Mouse (Mus musculus) telencephalon, adult 2 months (tissue): ENCODE results near the gene Rnf227.
"Not testable (repeated sequence)": the region's sequence is repeated elsewhere in the genome, so short reads cannot be mapped to it uniquely, and the experiment has no call there.

Experiments used
- DNase-seq: peaks from one replicate; pipeline ENCODE4 v3.0.0-alpha.2; 2011; ENCODE audit warnings: low read depth, low spot score

The Rnf227 gene

GRCm38 (mm10) chr11:69340161-69341131 is at the start of gene Rnf227:
Gene Rnf227 (plus strand): TSS chr11:69340461.
- no peak for DNase-seq

DNA sequence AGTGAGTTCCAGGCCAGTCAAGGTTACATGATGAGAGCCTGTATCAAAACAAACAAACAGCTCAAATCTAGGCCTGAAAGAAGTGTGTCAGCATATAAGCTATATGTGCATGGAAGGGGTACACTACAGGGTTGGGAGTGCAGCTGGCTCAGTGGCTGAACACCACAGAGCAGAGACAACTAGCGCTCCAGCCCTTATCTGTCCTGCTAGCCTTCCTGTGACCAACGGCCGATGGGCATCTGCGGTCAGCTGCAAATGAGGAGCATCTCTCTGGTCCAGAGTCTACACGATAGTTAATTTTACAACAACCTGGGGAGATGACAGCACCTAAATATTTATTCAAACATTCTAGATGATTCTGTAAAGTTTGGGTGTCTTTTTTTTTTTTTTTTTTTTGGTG is 49.1 kb upstream of the Rnf227 start:
- DNase-seq, result no peak

DNA sequence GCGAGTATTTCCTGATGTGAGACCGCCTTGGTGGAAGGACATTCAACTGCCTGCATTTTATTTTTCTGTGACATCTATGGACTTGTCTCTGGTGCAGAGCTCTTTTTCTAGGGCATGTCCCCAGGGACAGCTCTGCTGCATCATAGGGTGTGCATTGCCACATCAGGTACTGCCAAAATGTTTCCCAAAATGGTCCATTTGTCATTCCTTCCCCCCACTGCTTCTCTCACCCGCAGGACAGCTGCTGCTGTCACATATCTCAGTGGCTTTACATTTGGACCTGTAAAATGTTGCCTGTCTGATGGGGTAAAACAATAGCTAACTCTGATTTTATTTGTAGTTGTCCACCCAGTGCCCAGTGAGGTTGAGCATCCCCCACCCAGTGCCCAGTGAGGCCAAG is 45.0 kb upstream of the Rnf227 start:
- peak; percentile 18 for DNase-seq

DNA sequence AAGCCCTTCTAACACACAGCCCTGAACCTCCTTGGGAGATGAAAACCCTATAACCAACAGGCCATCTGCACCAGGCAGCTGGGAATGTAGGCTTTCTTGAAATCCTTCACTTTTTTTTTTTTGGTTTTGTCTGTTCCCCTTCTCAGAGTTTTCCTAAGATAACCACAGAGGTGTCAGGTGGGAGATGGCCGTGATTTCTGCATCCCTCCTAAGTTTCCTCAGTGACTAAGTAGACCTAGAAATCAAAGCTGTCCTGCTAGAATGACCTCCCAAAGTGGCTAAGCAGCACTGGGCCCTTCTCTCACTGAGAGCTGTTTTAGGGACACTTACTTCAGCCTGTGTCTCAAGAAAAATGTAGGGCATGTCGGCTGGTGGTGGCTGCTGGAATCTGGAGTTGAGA is 42.5 kb upstream of the Rnf227 start:
- DNase-seq, result peak; percentile 54

- DNase-seq, result no peak
Measured at GRCm38 (mm10) chr11:69298231-69298630, 42.0 kb upstream of the Rnf227 start.

DNA sequence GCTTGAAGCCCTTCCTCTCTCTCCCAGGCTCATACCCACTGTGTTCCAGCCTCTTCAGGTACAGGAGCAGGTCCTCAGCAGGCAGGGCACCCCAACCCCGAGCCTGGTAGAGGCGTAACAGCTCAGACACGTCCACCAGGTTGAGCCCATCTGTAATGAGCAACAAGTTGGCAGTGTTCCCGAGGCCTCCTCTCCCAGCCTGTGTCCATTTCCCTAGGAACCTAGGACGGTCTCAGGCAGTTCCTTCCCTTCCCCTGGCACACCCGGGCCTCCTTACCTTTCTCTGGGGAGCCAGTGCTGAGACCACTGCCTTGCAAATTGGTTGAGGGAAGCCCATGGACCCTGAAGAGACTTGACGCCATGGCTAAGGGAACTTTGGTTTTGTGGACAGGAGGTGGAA is 37.4 kb upstream of the Rnf227 start:
- no peak for DNase-seq

- no peak for DNase-seq
Measured at GRCm38 (mm10) chr11:69305291-69305690, 35.0 kb upstream of the Rnf227 start.

DNA sequence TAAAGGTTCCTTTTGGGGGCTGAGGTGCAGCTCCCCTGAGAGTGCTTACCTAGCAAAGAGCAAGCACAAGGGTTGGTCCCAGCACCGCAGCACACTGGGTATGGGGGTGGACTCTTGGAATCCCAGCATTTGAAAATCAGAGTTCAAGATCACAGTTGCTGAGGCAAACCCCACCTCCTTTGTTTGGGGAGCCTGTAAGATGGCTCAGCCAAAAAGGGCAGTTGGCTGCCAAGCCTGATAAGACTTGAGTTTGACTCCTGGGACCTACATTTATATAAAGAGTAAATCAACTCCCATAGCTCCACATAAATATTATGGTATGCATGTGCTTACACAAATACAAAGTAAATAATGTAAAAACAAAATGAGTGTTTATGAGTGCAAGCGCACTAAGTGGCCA is 34.2 kb upstream of the Rnf227 start:
- DNase-seq, result no peak

DNA sequence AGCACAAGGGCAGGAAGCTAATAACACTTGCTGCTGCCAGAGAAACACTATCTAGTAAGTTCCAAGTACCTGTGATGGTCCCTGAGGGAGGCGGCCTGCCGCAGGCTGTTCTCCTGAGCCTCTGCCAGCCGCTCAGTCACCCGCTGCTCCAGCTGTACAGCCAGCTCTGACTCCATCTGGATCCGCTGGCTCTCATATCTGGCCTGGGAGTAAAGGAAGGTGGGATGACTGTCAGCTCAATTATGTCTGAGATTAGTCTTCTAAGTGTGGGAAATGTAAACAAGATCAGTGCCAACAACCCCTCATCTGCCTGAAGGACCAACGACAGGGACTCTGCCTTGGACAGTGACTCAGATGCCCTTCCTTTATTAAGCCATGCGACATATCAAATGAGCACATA is 29.0 kb upstream of the Rnf227 start:
- no peak for DNase-seq

GRCm38 (mm10) chr11:69316361-69316760 is 23.9 kb upstream of the Rnf227 start:
- no peak for DNase-seq

DNA sequence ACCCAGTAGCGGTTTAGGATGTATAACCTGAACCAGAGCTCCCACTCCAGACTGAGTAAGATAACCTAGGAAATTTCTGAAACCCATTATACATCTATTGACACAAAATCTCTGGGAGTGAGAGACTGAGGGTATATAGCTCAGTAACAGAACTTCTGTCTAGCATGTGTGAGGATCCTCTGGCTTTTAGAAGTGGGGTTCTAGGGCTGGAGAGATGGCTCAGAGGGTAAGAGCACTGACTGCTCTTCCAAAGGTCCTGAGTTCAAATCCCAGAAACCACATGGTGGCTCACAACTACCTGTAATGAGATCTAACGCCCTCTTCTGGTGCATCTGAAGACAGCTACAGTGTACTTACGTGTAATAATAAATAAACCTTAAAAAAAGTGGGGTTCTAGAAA is 22.3 kb upstream of the Rnf227 start:
- DNase-seq, result not testable (repeated sequence)

- DNase-seq, result no peak
Measured at GRCm38 (mm10) chr11:69321580-69321979, 18.7 kb upstream of the Rnf227 start.

- DNase-seq, result no peak
Measured at GRCm38 (mm10) chr11:69322010-69322409, 18.3 kb upstream of the Rnf227 start.

DNA sequence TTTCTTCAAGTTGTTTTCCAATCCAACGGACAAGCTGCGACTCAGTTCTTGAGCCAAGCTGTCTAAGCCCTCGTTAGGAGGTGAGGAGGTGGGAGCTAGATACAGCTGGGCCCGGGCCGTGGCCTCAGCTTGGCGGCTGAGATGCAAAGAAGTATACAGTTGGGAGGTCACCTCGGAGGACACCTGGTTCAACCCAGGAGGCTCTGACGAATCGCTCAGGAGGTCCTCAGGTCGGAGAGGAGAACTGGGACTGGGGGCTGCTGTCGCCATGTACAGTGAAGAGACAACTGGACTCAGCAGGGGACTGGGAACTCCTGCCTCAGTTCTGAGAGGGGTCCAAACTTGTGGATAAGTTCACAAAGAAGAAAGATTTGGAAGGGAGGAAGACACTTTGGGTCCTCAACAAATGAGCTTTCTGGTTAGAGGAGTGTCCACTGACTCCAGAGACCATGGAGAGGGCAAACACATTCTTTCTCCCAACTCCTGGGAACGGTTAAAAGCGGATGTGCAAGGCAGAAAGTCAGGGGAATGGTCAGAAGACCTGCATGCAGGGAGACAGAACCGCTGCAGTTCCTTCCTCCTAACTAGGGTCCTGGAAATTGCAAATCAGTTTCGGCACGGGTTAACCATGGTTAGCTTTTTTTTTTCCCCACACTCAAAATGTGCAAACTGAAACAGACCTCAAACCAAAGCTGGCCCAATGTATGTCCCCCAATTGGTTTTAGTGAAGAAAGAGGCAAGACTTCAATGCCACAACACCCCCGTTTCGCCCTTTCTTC is 17.4 kb upstream of the Rnf227 start:
- no peak for DNase-seq

DNA sequence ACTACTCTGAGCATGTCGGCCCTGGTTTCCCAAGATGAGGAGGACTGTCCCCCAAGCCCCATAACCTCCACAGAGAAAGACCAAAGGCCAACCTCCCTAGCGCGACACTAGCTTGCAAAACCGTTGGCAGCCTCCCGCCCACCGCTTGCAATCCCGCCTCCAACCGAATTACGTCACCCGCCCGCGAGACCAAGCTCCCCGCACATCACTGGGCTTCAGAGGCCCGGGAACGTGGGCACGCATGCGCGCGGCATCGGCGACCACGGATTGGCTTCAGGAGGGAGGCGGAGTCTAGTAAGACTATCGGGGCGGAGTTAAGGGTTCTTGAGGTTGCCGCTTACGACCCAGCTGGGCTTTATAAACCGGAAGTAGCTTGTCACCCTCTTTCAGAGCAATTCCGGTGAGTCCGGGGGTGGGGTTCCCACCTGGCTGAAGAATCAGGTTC is 16.6 kb upstream of the Rnf227 start, which contains the start of the genes Cntrob and Trappc1:
Cntrob (minus strand) TSS at position 109 of the 445 bp plus-strand sequence.
Trappc1 (plus strand) TSS at position 314 of the 445 bp plus-strand sequence.
- DNase-seq, result peak; percentile 99

GRCm38 (mm10) chr11:69324749-69325148 is 15.5 kb upstream of the Rnf227 start:
- DNase-seq, result no peak

DNA sequence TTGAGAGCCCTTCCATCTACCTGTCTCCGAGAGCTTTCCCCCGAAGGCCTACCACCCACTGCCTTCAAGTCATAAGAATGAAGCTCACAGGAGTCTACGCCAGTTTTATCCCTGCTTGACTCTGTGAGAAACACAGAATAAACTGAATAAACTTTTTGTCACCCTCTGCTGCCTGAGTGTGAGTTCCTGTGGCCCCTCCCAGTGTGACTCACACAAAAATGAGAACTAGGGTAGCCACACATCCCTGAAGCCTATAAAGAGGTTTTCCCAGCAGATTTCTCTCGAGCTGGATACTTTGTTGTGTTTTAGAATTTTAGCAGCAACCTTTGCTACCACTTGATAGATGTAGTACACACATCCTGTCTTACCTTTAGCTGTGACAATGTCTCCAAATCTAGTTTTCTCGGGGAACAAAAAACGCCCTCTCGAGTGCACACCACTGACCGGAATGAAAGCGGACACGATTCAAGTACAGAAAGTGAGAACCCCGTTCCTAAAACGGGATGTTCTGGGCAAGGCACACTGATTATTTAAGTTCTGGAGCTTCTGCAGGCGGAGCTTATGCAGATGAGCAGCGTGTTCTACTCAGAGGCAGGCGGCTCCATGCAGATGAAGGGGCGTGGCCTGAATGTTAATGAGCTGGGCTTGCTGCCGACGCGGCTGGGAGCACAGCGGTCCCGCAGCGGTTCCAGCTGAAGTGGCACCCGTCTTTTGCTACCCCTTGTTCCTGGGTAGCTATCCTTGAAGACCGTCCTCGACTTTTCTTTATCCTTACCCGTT is 14.4 kb upstream of the Rnf227 start, which contains the start of gene Kcnab3:
Kcnab3 (plus strand) TSS at position 631 of the 780 bp plus-strand sequence.
- peak; percentile 85 for DNase-seq

- DNase-seq, result no peak
Measured at GRCm38 (mm10) chr11:69326408-69327156, 13.7 kb upstream of the Rnf227 start.

DNA sequence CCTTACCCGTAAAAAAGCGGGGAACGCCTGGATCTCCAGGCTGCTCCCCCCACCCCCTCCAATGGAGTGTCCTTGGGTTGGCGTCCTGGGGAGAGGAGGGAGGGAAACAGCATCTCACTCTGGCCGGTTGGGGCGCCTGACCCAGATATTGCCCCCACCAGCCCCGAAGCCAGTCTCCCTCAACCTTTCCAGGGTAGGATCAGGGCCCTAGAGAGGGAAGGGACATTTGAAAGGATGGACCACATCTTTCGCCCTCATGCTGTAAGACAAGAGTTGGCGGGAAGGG is 13.2 kb upstream of the Rnf227 start:
- DNase-seq, result no peak

GRCm38 (mm10) chr11:69327648-69328047 is 12.6 kb upstream of the Rnf227 start:
- DNase-seq, result no peak

GRCm38 (mm10) chr11:69328517-69328916 is 11.7 kb upstream of the Rnf227 start:
- DNase-seq, result no peak
